Mouse (Mus musculus): ENCODE measurements at regions not wholly inside any gene's neighbourhood (a gene's known extent, or its start where the extent isn't known, plus 50 kb on each side); places are given as distances from the start of the nearest gene placed in this dataset.
A peak's percentile ranks its signal among the peaks of the same experiment; 100 is the strongest.

GRCm38 (mm10) chr15:67750582-67750981, 1249.9 kb upstream of the Lrrc6 start:
- DNase-seq (ENCODE audit: low spot score in 2 of 2) = no peak

- DNase-seq (ENCODE audit: low spot score in 2 of 2) = no peak
Observed at GRCm38 (mm10) chr15:67743332-67743731, 1242.6 kb upstream of the Lrrc6 start.

GRCm38 (mm10) chr15:67732988-67733387, 1232.3 kb upstream of the Lrrc6 start:
- DNase-seq (ENCODE audit: low spot score in 2 of 2) = no peak

- DNase-seq (ENCODE audit: low spot score in 2 of 2) = no peak
Observed at GRCm38 (mm10) chr15:67729492-67729891, 1228.8 kb upstream of the Lrrc6 start.

GRCm38 (mm10) chr15:67725239-67725638, 1224.5 kb upstream of the Lrrc6 start:
- DNase-seq (ENCODE audit: low spot score in 2 of 2) = peak in 1 of 2 experiments; percentile 6

- DNase-seq (ENCODE audit: low spot score in 2 of 2) = no peak
Observed at GRCm38 (mm10) chr15:67714203-67714602, 1213.5 kb upstream of the Lrrc6 start.

GRCm38 (mm10) chr15:67686140-67686539, 1185.4 kb upstream of the Lrrc6 start:
- no peak for DNase-seq (ENCODE audit: low spot score in 2 of 2)

- no peak for DNase-seq (ENCODE audit: low spot score in 2 of 2)
Observed at GRCm38 (mm10) chr15:67673276-67673675, 1172.6 kb upstream of the Lrrc6 start.

GRCm38 (mm10) chr15:67636155-67636554, 1135.4 kb upstream of the Lrrc6 start:
- DNase-seq (ENCODE audit: low spot score in 2 of 2) = peak in 1 of 2 experiments; percentile 2

GRCm38 (mm10) chr15:67626704-67627287, 1126.1 kb upstream of the Lrrc6 start:
- no peak for DNase-seq (ENCODE audit: low spot score in 2 of 2)

- peak in 1 of 2 experiments; percentile 60 for DNase-seq (ENCODE audit: low spot score in 2 of 2)
Observed at GRCm38 (mm10) chr15:67611896-67612295, 1111.2 kb upstream of the Lrrc6 start.

- DNase-seq (ENCODE audit: low spot score in 2 of 2) = peak in 1 of 2 experiments; percentile 4
Observed at GRCm38 (mm10) chr15:67598426-67598825, 1097.7 kb upstream of the Lrrc6 start.

- DNase-seq (ENCODE audit: low spot score in 2 of 2) = no peak
Observed at GRCm38 (mm10) chr15:67576581-67576980, 1075.9 kb upstream of the Lrrc6 start.

GRCm38 (mm10) chr15:67571614-67572013, 1070.9 kb upstream of the Lrrc6 start:
- DNase-seq (ENCODE audit: low spot score in 2 of 2) = no peak

- DNase-seq (ENCODE audit: low spot score in 2 of 2) = no peak
Observed at GRCm38 (mm10) chr15:67557304-67557703, 1056.6 kb upstream of the Lrrc6 start.

GRCm38 (mm10) chr15:67551911-67552310, 1051.2 kb upstream of the Lrrc6 start:
- DNase-seq (ENCODE audit: low spot score in 2 of 2) = no peak

- DNase-seq (ENCODE audit: low spot score in 2 of 2) = no peak
Observed at GRCm38 (mm10) chr15:67546896-67547400, 1046.2 kb upstream of the Lrrc6 start.

GRCm38 (mm10) chr15:67545745-67546144, 1045.0 kb upstream of the Lrrc6 start:
- DNase-seq (ENCODE audit: low spot score in 2 of 2) = no peak

- DNase-seq (ENCODE audit: low spot score in 2 of 2) = no peak
Observed at GRCm38 (mm10) chr15:67513722-67514121, 1013.0 kb upstream of the Lrrc6 start.

- DNase-seq (ENCODE audit: low spot score in 2 of 2) = no peak
Observed at GRCm38 (mm10) chr15:67495001-67495658, 994.4 kb upstream of the Lrrc6 start.

GRCm38 (mm10) chr15:67481733-67482132, 981.0 kb upstream of the Lrrc6 start:
- no peak for DNase-seq (ENCODE audit: low spot score in 2 of 2)

GRCm38 (mm10) chr15:67474325-67474724, 973.6 kb upstream of the Lrrc6 start:
- no peak for DNase-seq (ENCODE audit: low spot score in 2 of 2)

GRCm38 (mm10) chr15:67472979-67473378, 972.3 kb upstream of the Lrrc6 start:
- DNase-seq (ENCODE audit: low spot score in 2 of 2) = no peak

Measured in layer of hippocampus, adult 18-20 months (tissue).